Mouse (Mus musculus): Measurements from ENCODE around the gene Prol1. TPM values are rescaled to one million over a fixed set of nuclear protein-coding genes. Genes with fewer than 3 reads are reported as not detected.
A peak's percentile ranks its signal among the peaks of the same experiment; 100 is the strongest.
"Not testable (repeated sequence)": the region's sequence is repeated elsewhere in the genome, so short reads cannot be mapped to it uniquely, and the experiment has no call there.

The Prol1 gene
- total RNA-seq (2021) = not detected
- long read RNA-seq, experiment 1 = 0 reads
- long read RNA-seq, experiment 2 = 0 reads

DNA sequence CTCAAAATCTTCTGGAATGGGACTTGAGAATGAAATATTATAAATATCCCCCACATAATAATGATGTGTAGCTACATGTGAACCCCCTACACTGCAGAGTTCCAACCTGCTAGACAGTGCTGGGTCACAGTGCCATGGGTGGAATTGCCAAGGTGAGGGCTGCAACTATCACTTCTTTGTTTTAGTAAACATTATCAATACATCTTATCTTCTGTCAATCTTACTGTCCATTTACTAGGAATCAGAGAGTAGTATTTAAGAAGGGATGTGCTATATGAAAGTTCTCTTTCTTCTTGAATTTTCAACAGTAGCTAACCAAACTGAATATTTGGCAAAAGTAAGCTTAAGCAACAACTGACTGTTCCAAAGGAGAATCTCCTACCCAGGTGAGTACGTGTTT lies at the start of gene Prol1:
Gene Prol1, plus strand, starts transcription at position 301 of the 400 bp plus-strand sequence.
- Histone ChIP-seq H3K27ac (no peak within 1 kb of the TSS), H3K4me3 (no peak within 1 kb of the TSS)
- DNase-seq (ENCODE audit: low spot score in 2 of 2) = no peak
- no peak for TF ChIP-seq CTCF (conservative IDR thresholded peaks at IDR 0.05)

DNA sequence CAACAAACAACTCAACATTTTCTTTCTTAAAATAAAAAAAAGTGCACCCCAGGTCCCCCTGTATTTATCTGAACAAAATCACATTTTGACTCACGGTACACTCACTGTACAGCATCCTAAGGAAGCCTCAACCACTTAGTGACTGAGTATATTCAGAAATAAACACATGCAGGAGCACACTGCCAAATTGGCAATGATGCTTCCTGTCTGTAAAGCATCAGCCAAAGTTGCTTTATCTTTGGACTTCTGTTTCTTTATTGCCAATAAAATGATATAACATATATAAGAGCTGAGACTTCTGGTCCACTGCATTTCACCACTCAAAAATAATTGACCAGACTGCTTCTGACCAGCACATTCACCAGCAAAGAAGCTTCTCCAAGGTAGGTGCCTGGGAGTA lies 48.5 kb upstream of the Prol1 start, which contains the start of gene Gm7714:
Gene Gm7714, plus strand, starts transcription at position 301 of the 400 bp plus-strand sequence.
- TF ChIP-seq CTCF (conservative IDR thresholded peaks at IDR 0.05) = no peak
- no peak for DNase-seq (ENCODE audit: low spot score in 2 of 2)
- Histone ChIP-seq H3K27ac (no peak within 1 kb of the TSS), H3K4me3 (no peak within 1 kb of the TSS)

DNA sequence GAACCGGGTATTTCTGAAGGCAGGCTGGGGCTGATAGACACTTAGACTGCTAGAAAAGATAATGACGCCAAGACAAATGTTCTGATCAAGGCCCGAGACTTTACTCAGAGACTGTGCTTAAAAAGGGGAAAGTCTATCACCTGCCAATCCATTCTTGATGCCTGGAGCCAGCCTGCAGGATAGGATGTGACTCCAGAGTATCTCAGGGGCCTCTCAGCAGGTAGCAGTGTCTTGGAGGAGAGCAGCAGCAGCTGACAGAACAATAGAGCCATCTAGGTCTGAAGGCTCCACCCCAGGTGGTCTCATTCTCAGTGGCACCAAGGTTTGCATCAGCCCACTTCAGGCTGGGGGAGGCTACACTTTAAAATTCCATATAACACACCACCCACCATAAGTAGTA lies 5.8 kb upstream of the Prol1 start:
- not testable (repeated sequence) for DNase-seq (ENCODE audit: low spot score in 2 of 2); H3K27ac ChIP-seq; H3K4me3 ChIP-seq

DNA sequence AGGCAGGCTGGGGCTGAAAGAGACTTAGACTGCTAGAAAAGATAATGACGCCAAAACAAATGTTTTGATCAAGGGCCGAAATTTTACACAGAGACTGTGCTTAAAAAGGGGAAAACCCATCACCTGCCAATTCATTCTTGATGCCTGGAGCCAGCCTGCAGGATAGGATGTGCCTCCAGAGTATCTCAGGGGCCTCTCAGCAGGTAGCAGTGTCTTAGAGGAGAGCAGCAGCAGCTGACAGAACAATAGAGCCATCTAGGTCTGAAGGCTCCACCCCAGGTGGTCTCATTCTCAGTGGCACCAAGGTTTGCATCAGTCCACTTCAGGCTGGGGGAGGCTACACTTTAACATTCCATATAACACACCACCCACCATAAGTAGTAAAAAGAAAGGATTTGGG lies 31.4 kb downstream of the Prol1 start:
- H3K27ac ChIP-seq; DNase-seq (ENCODE audit: low spot score in 2 of 2); H3K4me3 ChIP-seq: not testable (repeated sequence)

DNA sequence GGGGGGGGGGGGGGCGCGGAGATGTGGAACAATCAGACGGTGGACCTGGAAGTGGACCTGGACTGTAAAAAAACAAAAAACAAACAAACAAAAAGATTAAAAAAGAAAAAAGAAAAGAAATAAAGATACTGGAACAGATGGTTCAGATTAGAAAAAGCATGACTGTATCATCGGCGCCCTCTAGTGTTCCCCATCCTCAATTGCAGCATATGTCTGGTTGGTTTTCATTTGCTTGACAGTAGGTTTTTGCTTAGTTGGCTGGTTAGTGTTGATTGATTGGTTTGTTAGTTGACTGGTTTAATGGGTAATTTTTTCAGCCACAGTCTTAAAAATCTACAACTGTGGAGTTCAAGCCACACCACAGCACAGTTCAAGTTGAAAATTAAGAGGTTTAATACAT lies 47.7 kb downstream of the Prol1 start:
- DNase-seq (ENCODE audit: low spot score in 2 of 2) = peak; percentile 28 to 57
- no peak overlapping the region for H3K4me3 ChIP-seq
- no peak overlapping the region for H3K27ac ChIP-seq
- peak; percentile 81 for TF ChIP-seq CTCF (conservative IDR thresholded peaks at IDR 0.05)

- no peak overlapping the region for H3K27ac ChIP-seq
- DNase-seq (ENCODE audit: low spot score in 2 of 2) = no peak
- no peak for TF ChIP-seq CTCF (conservative IDR thresholded peaks at IDR 0.05)
- no peak overlapping the region for H3K4me3 ChIP-seq
Measured at GRCm38 (mm10) chr5:88366886-88367285, 49.8 kb downstream of the Prol1 start.

- TF ChIP-seq CTCF (conservative IDR thresholded peaks at IDR 0.05) = no peak
- no peak for DNase-seq (ENCODE audit: low spot score in 2 of 2)
- no peak overlapping the region for H3K4me3 ChIP-seq
- no peak overlapping the region for H3K27ac ChIP-seq
Measured at GRCm38 (mm10) chr5:88370578-88371232, 53.6 kb downstream of the Prol1 start.

DNA sequence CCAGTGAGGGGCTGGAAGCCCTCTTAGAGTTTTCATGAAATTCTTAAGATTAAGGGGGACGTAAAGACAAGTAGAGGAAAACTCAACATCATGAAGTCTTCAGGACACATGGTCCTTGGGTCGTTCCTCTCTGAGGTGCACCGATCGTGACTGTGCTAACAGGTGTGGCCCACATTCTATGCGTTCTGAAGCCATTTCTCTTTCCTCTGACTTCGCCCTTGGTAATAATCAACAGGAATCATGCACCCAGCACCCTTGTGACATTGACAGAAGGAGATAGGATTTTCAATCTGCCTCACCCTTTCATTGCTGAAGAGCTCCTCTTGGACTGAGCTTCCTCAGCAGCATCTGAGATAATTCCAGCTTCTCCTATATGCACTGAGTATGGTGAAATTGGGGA lies 55.5 kb downstream of the Prol1 start:
- Histone ChIP-seq H3K27ac (no peak overlapping the region), H3K4me3 (no peak overlapping the region)
- TF ChIP-seq CTCF (conservative IDR thresholded peaks at IDR 0.05) = no peak
- no peak for DNase-seq (ENCODE audit: low spot score in 2 of 2)

DNA sequence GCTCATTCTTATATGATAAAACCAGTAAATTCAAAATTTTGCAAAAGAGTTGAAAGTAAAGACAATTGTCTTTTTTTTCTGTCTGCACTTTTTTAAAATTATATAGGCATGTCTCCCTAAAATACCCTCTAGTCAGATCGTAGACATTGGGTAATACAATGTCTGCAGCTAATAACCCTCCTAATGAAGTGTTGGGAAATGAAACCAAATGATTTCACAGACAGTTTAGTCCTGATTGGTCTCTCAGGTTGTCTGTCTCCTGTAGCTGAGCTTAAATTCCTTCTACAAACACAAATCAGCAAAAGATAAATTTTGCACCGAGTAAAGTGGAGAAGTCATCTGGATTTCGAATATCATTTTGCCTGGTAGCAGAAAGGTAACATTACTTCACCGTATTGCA lies 58.7 kb downstream of the Prol1 start, which contains the start of gene Amtn:
Gene Amtn, plus strand, starts transcription at position 301 of the 400 bp plus-strand sequence.
- no peak for DNase-seq (ENCODE audit: low spot score in 2 of 2)
- H3K4me3 ChIP-seq = no peak within 1 kb of the TSS
- no peak within 1 kb of the TSS for H3K27ac ChIP-seq
- no peak for TF ChIP-seq CTCF (conservative IDR thresholded peaks at IDR 0.05)

Other genes with a start within 250 kb of the Prol1 start
- gene Smr2, start 230.8 kb upstream of the Prol1 start, total RNA-seq (2021) = not detected
- gene Gm11116, start 205.8 kb upstream of the Prol1 start, total RNA-seq (2021) = not detected
- gene Gm11115, start 163.2 kb upstream of the Prol1 start, total RNA-seq (2021) = not detected
- not detected for gene Gm7714, start 48.4 kb upstream of the Prol1 start, total RNA-seq (2021)
- not detected for gene Amtn, start 58.8 kb downstream of the Prol1 start, total RNA-seq (2021)
- gene Ambn, start 138.7 kb downstream of the Prol1 start, total RNA-seq (2021) = not detected
- not detected for gene Enam, start 170.7 kb downstream of the Prol1 start, total RNA-seq (2021)
- gene Jchain, start 210.6 kb downstream of the Prol1 start, total RNA-seq (2021) = under 1 TPM; 0.31 to 0.42 TPM
- 10 to 100 TPM; 29.2 to 30.3 TPM for gene Utp3, start 237.2 kb downstream of the Prol1 start, total RNA-seq (2021)
- 100 to 1,000 TPM; 169 TPM for gene Rufy3, start 247.7 kb downstream of the Prol1 start, total RNA-seq (2021)

Data from layer of hippocampus, adult 2 months (tissue).